Mouse (Mus musculus) hindbrain, embryonic 14.5 days (tissue): ENCODE data around the gene Padi2. TPM values are rescaled to one million over a fixed set of nuclear protein-coding genes. Genes with fewer than 3 reads are reported as not detected.

ENCODE experiments used
- polyA plus RNA-seq: library from polyadenylated mRNA; unstranded; fragments of >200 nt; fragmentation: Nextera tagmentation; extraction: Ambion mirVana; gene quantifications from 2 replicates; pipeline ENCODE4 v1.2.1, GENCODE M21; 2014

Padi2 gene
- polyA plus RNA-seq, 1 experiment from 2014 or later = 1.5 TPM

Other genes starting within 250 kb of the Padi2 start
- gene Arhgef10l, start 240.3 kb upstream of the Padi2 start, polyA plus RNA-seq = 19.6 and 21.9 TPM in 2 replicates
- gene Rcc2, start 205.8 kb upstream of the Padi2 start, polyA plus RNA-seq = 13.3 and 13.8 TPM in 2 replicates
- gene Padi6, start 163.7 kb upstream of the Padi2 start, polyA plus RNA-seq = not detected in 2 replicates
- gene Padi4, start 132.1 kb upstream of the Padi2 start, polyA plus RNA-seq = 0.08 and 0.22 TPM in 2 replicates
- not detected in 2 replicates for gene Padi3, start 95.7 kb upstream of the Padi2 start, polyA plus RNA-seq
- not detected in 2 replicates for gene Padi1, start 60.6 kb upstream of the Padi2 start, polyA plus RNA-seq
- 482 and 502 TPM in 2 replicates for gene Sdhb, start 54.9 kb downstream of the Padi2 start, polyA plus RNA-seq
- gene Atp13a2, start 80.5 kb downstream of the Padi2 start, polyA plus RNA-seq = 176 and 178 TPM in 2 replicates
- gene Mfap2, start 104.1 kb downstream of the Padi2 start, polyA plus RNA-seq = 164 and 190 TPM in 2 replicates
- gene Crocc, start 154.2 kb downstream of the Padi2 start, polyA plus RNA-seq = 5.0 and 5.4 TPM in 2 replicates
- 44.2 and 46.9 TPM in 2 replicates for gene Necap2, start 172.0 kb downstream of the Padi2 start, polyA plus RNA-seq
- gene Spata21, start 182.0 kb downstream of the Padi2 start, polyA plus RNA-seq = 0.46 and 0.96 TPM in 2 replicates
- gene Szrd1, start 233.4 kb downstream of the Padi2 start, polyA plus RNA-seq = 17.8 and 23.7 TPM in 2 replicates
- gene Fbxo42, start 241.6 kb downstream of the Padi2 start, polyA plus RNA-seq = 26.2 and 27.6 TPM in 2 replicates